Mouse (Mus musculus) heart, adult 10 weeks (tissue): ENCODE results near the gene Vmn1r28. TPM values are rescaled to one million over a fixed set of nuclear protein-coding genes. Genes with fewer than 3 reads are reported as not detected.

Experiments
- polyA plus RNA-seq: library from polyadenylated mRNA; stranded (reverse); fragments of 350-450 nt; fragmentation: Illumina TruSeq; extraction: RNeasy Lipid Tissue Mini Kit (QIAGEN cat#74804); gene quantifications from one replicate; pipeline ENCODE4 v1.2.3, GENCODE M21; 2014; ENCODE audit warnings: low read depth, low replicate concordance

The Vmn1r28 gene
- not detected for polyA plus RNA-seq

DNA sequence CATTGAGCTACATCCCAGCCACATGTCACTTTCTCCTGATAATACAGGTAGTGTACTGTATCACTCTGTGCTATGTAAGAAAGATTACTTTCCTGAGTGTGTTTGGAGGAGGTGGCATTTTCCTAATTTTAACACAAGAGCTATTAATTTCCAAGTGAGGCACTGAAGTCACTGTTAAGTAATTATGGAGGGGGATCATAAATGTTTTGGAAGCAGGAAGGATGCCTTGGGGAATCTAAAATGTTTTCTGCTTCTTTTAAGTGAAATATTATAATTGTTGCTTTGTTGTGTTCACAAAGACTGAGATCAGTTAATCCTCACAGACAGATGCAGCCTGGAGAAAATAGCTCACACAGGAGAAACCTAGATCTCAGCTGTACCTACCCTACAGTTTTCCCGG lies at the start of gene Vmn1r28:
Gene Vmn1r28, plus strand, starts transcription at position 301 of the 400 bp plus-strand sequence.

DNA sequence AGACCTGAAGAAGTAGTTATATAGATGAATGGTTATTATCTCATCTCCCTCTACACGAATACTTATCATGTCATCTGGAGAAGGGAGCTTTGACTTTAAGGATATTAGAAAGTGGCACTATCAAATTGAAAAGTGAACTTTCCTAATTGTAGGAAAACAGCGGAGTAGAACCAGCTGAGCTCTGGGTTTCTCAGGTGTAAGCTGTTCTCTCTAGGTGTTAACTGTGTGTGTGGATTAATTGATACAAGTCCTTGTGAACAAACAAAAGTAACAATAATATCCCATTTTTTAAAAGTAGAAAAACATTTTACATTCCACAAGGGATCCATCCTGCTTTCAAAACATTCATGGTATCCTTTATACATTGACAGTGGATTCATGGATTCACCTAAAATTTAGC lies 43.1 kb upstream of the Vmn1r28 start, which contains the start of gene Vmn1r27:
Gene Vmn1r27, minus strand, starts transcription at position 101 of the 400 bp plus-strand sequence.

DNA sequence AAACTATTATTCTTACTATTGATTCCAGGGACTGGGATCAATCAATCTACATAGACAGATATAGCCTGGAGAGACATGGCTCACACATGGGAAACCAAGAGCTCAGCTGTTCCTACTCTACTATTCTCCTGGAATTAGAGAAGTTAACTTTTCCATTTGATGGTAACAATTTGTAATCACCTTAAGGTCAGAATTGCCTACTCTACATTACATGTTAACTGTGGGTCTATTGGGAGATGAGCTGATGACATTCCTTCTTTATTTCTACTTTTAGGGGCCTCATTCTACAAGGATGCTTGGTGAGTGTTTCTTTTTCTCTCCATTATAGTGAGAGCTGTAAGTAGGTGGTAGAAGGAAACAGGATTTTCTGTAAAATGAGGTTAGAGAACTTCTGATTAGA lies 39.4 kb downstream of the Vmn1r28 start, which contains the start of gene Vmn1r29:
Gene Vmn1r29, plus strand, starts transcription at position 301 of the 400 bp plus-strand sequence.

Other genes with a start within 250 kb of the Vmn1r28 start
- gene Vmn1r26, start 246.9 kb upstream of the Vmn1r28 start, polyA plus RNA-seq = not detected
- not detected for gene Vmn1r27, start 43.2 kb upstream of the Vmn1r28 start, polyA plus RNA-seq
- gene Vmn1r29, start 39.5 kb downstream of the Vmn1r28 start, polyA plus RNA-seq = not detected
- gene Vmn1r30, start 181.3 kb downstream of the Vmn1r28 start, polyA plus RNA-seq = not detected
- gene Vmn1r31, start 213.3 kb downstream of the Vmn1r28 start, polyA plus RNA-seq = not detected